Mouse (Mus musculus): ENCODE measurements at regions not wholly inside any gene's neighbourhood (a gene's known extent, or its start where the extent isn't known, plus 50 kb on each side); places are given as distances from the start of the nearest gene placed in this dataset.

DNA sequence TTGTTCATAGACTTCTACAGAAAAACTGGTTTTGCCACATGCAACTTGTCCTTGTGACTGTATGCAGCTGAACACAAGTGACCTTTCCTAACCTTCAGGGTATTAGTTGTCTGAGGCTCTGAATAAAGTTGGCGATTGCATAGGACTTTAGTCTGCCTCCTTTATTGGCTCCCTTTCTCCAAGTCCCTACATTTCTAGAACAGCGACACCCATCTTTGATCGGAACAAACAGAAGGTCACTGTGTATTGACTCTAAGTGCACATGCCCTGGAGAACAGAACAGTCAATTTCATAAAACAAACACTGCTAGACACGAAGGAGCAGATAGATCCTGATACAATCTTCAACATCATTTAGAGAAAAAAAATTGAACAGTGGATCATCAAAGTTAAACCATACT lies 60.2 kb upstream of the Rbms3 start:
- Histone ChIP-seq H3K27me3 (no peaks in the 10 kb centered on the region), H3K4me3 (replicated peaks) (no peak overlapping the region), H3K36me3 (no peaks in the 10 kb centered on the region), H3K27ac (replicated peaks) (no peak overlapping the region), H3K9me3 (replicated peaks) (no peaks in the 10 kb centered on the region), H3K4me1 (no peaks in the 10 kb centered on the region), H3K4me2 (replicated peaks) (no peak overlapping the region), H3K9ac (no peak overlapping the region)
- ATAC-seq (ENCODE audit: insufficient number of reproducible peaks, low FRiP score, low TSS enrichment, low read depth) = no peak
- WGBS = 71% methylated on average over 4 of the region's 4 CpGs
